Mouse (Mus musculus) heart, postnatal 0 days (tissue): ENCODE results near the gene Gm19345.

Source experiments
- CTCF ChIP-seq: IDR thresholded peaks from 2 replicates; pipeline ENCODE4 v1.5.1; 2016; ENCODE audit warnings: antibody characterized with exemption, control low read depth, low read depth
- EP300 ChIP-seq: IDR thresholded peaks from 2 replicates; pipeline ENCODE4 v1.6.1; 2016; ENCODE audit warnings: antibody characterized with exemption, low read depth

GRCm38 (mm10) chr7:19813579-19814122 lies 38.2 kb upstream of the Gm19345 start:
- TF ChIP-seq CTCF: no peak
- no peak for TF ChIP-seq EP300
